Mouse (Mus musculus) heart, embryonic 10.5 days (tissue): ENCODE results near the gene Ndufa11. TPM values are rescaled to one million over a fixed set of nuclear protein-coding genes. Genes with fewer than 3 reads are reported as not detected.

Experiments used
- DNase-seq: peaks from one replicate; pipeline ENCODE4 v3.0.0-alpha.2; 2017; ENCODE audit warnings: low spot score
- H3K27ac ChIP-seq: fragments of 300-500 bp; sonication (generic); 2 replicates; pipeline ENCODE4 v1.5.1; 2016; ENCODE audit warnings: mild to moderate bottlenecking
- H3K27me3 ChIP-seq: fragments of 300-500 bp; sonication (generic); 2 replicates; pipeline ENCODE4 v1.6.1; 2016; ENCODE audit warnings: mild to moderate bottlenecking; ENCODE audit not compliant: poor library complexity, insufficient read depth, severe bottlenecking
- H3K36me3 ChIP-seq: fragments of 300-500 bp; sonication (generic); 2 replicates; pipeline ENCODE4 v1.6.1; 2016; ENCODE audit warnings: mild to moderate bottlenecking, moderate library complexity
- H3K4me1 ChIP-seq: fragments of 300-500 bp; sonication (generic); 2 replicates; pipeline ENCODE4 v1.6.1; 2016; ENCODE audit warnings: mild to moderate bottlenecking
- H3K4me3 ChIP-seq: fragments of 300-500 bp; sonication (generic); 2 replicates; pipeline ENCODE4 v1.5.1; 2016; ENCODE audit warnings: mild to moderate bottlenecking, moderate library complexity
- H3K9me3 ChIP-seq: fragments of 300-500 bp; sonication (generic); 2 replicates; pipeline ENCODE4 v1.6.1; 2016; ENCODE audit warnings: mild to moderate bottlenecking, moderate library complexity
- WGBS: fragments of 180-500 bp; shearing (Covaris S2); methylation state at CpG from one replicate; pipeline ENCODE4 v1.1.7; 2016; 5-methylcytosine and 5-hydroxymethylcytosine counted together
- polyA plus RNA-seq: library from polyadenylated mRNA; unstranded; fragments of >200 nt; fragmentation: Nextera tagmentation; extraction: Ambion mirVana; gene quantifications from 2 replicates; pipeline ENCODE4 v1.2.1, GENCODE M21; 2016

The Ndufa11 gene
- polyA plus RNA-seq, 1 experiment from 2014 or later: 518 TPM

DNA sequence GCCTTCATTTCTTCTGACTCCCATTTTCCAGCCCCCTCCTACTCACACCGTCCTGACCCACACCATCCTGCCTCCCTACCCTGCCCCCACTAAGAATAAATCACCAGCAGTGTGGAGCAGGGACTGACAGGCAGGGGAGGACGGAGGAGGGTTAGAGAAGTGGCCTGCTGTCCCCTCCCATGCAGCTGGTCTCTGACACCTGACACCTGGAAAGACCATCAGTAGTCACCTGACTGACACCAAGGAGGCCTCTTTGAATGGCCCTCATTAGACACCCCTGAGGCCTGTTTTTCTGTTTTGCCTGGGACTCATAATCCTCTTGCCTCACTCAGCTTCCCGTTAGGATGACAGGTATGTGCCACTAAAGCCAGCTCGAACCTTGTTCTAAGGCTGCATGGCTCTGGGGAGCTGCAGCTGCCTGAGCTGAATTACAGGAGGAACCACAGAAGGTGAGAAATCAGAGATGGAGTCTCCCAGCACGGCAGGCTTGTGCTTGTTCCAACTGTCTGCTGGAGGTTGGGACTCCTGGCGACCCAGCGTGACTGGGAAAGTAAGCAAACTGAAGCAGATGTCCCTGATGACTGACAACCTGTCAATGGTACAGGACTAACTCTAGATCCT, 9.6 kb downstream of the Ndufa11 start:
- H3K27me3 ChIP-seq: peaks cover 26% of the 10 kb centered on the region; the same call in 1 of the 2 replicates
- no peak for DNase-seq
- H3K36me3 ChIP-seq: peaks cover 30% of the 10 kb centered on the region
- H3K9me3 ChIP-seq: no peaks in the 10 kb centered on the region
- H3K27ac ChIP-seq: peak overlapping the region; percentile 37
- peaks cover 28% of the 10 kb centered on the region for H3K4me1 ChIP-seq
- 8% methylated on average over 7 of the region's 7 CpGs for WGBS
- peak overlapping the region; percentile 27; the same call in 1 of the 2 replicates for H3K4me3 ChIP-seq

- Histone ChIP-seq H3K27me3 (peaks cover 27% of the 10 kb centered on the region; the same call in 1 of the 2 replicates), H3K9me3 (no peaks in the 10 kb centered on the region), H3K4me3 (peak overlapping the region; percentile 27), H3K27ac (peak overlapping the region; percentile 37), H3K36me3 (peaks cover 25% of the 10 kb centered on the region), H3K4me1 (peaks cover 28% of the 10 kb centered on the region)
- 6% methylated on average over 12 of the region's 12 CpGs for WGBS
- peak; percentile 87 for DNase-seq
These were observed 10.1 kb downstream of the Ndufa11 start for GRCm38 (mm10) chr17:56727659-56728058.

- peak overlapping the region; percentile 27 for H3K4me3 ChIP-seq
- DNase-seq: no peak
- peaks cover 29% of the 10 kb centered on the region; the same call in 1 of the 2 replicates for H3K27me3 ChIP-seq
- peaks cover 21% of the 10 kb centered on the region for H3K36me3 ChIP-seq
- peak overlapping the region; percentile 37 for H3K27ac ChIP-seq
- H3K9me3 ChIP-seq: no peaks in the 10 kb centered on the region
- peaks cover 28% of the 10 kb centered on the region for H3K4me1 ChIP-seq
- 10% methylated on average over 12 of the region's 12 CpGs for WGBS
These were observed 10.6 kb downstream of the Ndufa11 start for GRCm38 (mm10) chr17:56728117-56728516.

GRCm38 (mm10) chr17:56729151-56729550, 11.6 kb downstream of the Ndufa11 start:
- 55% methylated on average over 6 of the region's 6 CpGs for WGBS
- Histone ChIP-seq H3K9me3 (no peaks in the 10 kb centered on the region), H3K4me3 (no peak overlapping the region), H3K4me1 (peaks cover 28% of the 10 kb centered on the region), H3K27me3 (peaks cover 39% of the 10 kb centered on the region; the same call in 1 of the 2 replicates), H3K36me3 (peaks cover 10% of the 10 kb centered on the region), H3K27ac (peak overlapping the region; percentile 36; the same call in 1 of the 2 replicates)
- DNase-seq: no peak

GRCm38 (mm10) chr17:56729656-56730055, 12.1 kb downstream of the Ndufa11 start:
- H3K4me1 ChIP-seq: peaks cover 28% of the 10 kb centered on the region
- H3K27ac ChIP-seq: no peak overlapping the region
- 56% methylated on average over 2 of the region's 2 CpGs for whole genome bisulfite sequencing
- peaks cover 39% of the 10 kb centered on the region; the same call in 1 of the 2 replicates for H3K27me3 ChIP-seq
- H3K9me3 ChIP-seq: no peaks in the 10 kb centered on the region
- H3K36me3 ChIP-seq: peaks cover 5% of the 10 kb centered on the region
- no peak overlapping the region for H3K4me3 ChIP-seq
- no peak for DNase-seq

- Histone ChIP-seq H3K4me1 (peaks cover 14% of the 10 kb centered on the region), H3K9me3 (no peaks in the 10 kb centered on the region), H3K27me3 (peaks cover 50% of the 10 kb centered on the region), H3K36me3 (no peaks in the 10 kb centered on the region), H3K4me3 (no peak overlapping the region), H3K27ac (no peak overlapping the region)
- DNase-seq: no peak
- WGBS: 43% methylated on average over 8 of the region's 8 CpGs
These were observed 19.0 kb downstream of the Ndufa11 start for GRCm38 (mm10) chr17:56736534-56736933.

DNA sequence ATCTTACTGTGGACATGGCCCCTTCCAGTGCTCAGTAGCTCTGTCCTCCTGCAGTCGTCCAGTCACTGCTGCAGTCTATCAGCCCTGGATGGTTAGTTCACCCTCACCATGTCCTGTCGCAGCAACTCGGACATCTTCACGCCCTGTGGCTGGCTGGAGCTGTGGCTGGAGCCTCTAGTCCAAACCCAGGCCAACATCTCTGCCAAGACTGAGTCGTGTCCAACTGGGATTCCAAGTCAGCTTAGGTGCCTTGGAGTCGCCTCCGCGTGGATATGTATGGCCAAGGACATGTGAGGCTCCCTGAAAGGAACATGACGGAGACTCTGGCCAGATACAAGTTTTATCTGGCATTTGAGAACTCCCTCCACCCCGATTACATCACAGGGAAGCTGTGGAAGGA, 20.7 kb downstream of the Ndufa11 start:
- WGBS: 76% methylated on average over 10 of the region's 10 CpGs

DNA sequence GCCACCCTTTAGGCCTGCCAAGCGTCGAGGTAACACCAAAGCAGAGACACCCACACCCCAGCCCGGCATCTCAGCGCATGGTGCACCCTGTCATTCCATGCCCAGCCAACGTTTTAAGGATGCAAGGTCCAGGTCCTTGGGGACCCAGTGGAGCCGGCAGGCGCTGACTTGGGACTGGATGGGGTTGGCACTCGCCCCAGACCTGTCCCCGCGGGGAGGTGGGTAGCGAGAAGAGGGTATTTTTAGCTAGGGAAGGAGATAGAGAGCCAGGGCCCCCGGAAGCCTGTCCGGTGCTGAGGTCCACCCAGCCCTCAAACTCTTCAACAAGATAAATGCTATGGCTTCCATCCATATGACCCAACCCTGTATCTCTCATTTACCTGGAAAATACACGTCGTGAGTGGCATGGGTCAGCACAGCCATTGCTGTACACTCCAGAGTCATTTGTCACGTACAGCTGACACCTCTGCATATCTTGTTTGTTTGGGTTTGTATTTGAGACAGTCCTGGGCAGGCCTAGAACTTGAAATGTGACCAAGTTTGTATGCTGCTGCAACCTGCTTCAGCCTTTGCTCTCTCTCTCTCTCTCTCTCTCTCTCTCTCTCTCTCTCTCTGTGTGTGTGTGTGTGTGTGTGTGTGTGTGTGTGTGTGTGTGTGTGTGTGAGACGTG, 22.7 kb downstream of the Ndufa11 start:
- Histone ChIP-seq H3K27me3 (peaks cover 37% of the 10 kb centered on the region), H3K9me3 (no peaks in the 10 kb centered on the region), H3K27ac (no peak overlapping the region), H3K4me1 (peaks cover 14% of the 10 kb centered on the region), H3K36me3 (no peaks in the 10 kb centered on the region), H3K4me3 (no peak overlapping the region)
- no peak for DNase-seq
- 60% methylated on average over 17 of the region's 17 CpGs for WGBS

More for the DNA sequence above, 20.7 kb downstream of the Ndufa11 start:
- Histone ChIP-seq H3K27me3 (peaks cover 39% of the 10 kb centered on the region), H3K4me1 (peaks cover 14% of the 10 kb centered on the region), H3K4me3 (no peak overlapping the region), H3K27ac (no peak overlapping the region), H3K36me3 (no peaks in the 10 kb centered on the region), H3K9me3 (no peaks in the 10 kb centered on the region)
- no peak for DNase-seq

- 0 out of 2 replicates have a peak overlapping the region, but pooled peaks have one; percentile 1 for H3K4me3 ChIP-seq
- no peaks in the 10 kb centered on the region for H3K9me3 ChIP-seq
- H3K36me3 ChIP-seq: no peaks in the 10 kb centered on the region
- no peak overlapping the region for H3K27ac ChIP-seq
- DNase-seq: no peak
- H3K27me3 ChIP-seq: peaks cover 37% of the 10 kb centered on the region
- H3K4me1 ChIP-seq: peaks cover 14% of the 10 kb centered on the region
- 68% methylated on average over 17 of the region's 17 CpGs for WGBS
These were observed 23.2 kb downstream of the Ndufa11 start for GRCm38 (mm10) chr17:56740788-56741160.

DNA sequence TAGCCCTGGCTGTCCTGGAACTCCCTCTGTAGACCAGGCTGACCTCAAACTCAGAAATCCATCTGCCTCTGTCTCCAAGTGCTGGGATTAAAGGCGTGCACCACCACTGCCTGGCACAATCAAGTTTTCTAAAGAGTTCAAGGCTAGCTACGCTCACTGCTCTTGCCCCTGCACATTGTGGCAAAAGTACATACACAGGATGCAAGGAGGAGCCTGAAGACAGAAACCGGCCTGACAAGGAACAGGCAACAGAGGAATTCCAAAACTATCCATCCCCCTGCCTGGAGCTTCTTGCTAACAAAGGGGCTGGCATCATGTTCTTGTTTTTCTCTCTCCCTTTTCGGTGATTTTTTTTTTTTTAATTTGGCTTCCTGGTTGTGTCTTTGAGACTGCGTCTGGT, 26.6 kb downstream of the Ndufa11 start:
- Histone ChIP-seq H3K36me3 (no peaks in the 10 kb centered on the region), H3K4me3 (no peak overlapping the region), H3K27me3 (peaks cover 19% of the 10 kb centered on the region; the same call in 1 of the 2 replicates), H3K9me3 (no peaks in the 10 kb centered on the region), H3K27ac (no peak overlapping the region), H3K4me1 (peaks cover 17% of the 10 kb centered on the region)
- no peak for DNase-seq
- WGBS: 49% methylated on average over 5 of the region's 5 CpGs

GRCm38 (mm10) chr17:56751404-56752072, 34.0 kb downstream of the Ndufa11 start:
- WGBS: 19% methylated on average over 71 of the region's 71 CpGs
- H3K4me3 ChIP-seq: peak overlapping the region; percentile 55
- H3K27ac ChIP-seq: peak overlapping the region; percentile 75
- no peaks in the 10 kb centered on the region for H3K36me3 ChIP-seq
- H3K4me1 ChIP-seq: peaks cover 27% of the 10 kb centered on the region
- no peaks in the 10 kb centered on the region for H3K9me3 ChIP-seq
- peaks cover 74% of the 10 kb centered on the region for H3K27me3 ChIP-seq
- DNase-seq: peak; percentile 85

DNA sequence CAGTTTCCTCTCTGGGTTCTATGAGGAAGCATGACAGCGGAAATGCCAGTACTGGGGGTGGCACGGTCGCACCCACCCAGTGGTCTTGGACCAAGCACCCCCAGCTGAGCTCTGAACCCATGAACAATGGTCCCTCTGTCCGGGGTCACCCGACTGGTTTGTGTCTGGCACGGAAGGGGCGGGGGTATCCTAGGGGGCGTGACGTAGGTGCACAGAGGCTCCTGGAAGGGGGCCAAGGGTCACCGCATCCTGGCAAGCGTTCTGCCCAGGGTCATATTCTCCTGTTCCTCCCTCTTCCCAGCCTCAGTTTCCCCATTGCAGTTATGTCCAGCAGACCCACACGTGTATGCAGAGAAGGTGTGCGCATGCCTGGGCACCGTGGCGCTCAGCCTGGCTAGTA, 35.9 kb downstream of the Ndufa11 start:
- H3K9me3 ChIP-seq: peaks cover 6% of the 10 kb centered on the region; the same call in 1 of the 2 replicates
- peaks cover 41% of the 10 kb centered on the region for H3K4me1 ChIP-seq
- WGBS: 20% methylated on average over 15 of the region's 15 CpGs
- H3K4me3 ChIP-seq: no peak overlapping the region
- no peak overlapping the region for H3K27ac ChIP-seq
- peaks cover 93% of the 10 kb centered on the region for H3K27me3 ChIP-seq
- DNase-seq: no peak
- H3K36me3 ChIP-seq: no peaks in the 10 kb centered on the region
